Mouse (Mus musculus) gastrocnemius, postnatal 4 days (tissue): ENCODE measurements around the gene Olfr186. TPM values are rescaled to one million over a fixed set of nuclear protein-coding genes. Genes with fewer than 3 reads are reported as not detected.
"Not testable (repeated sequence)": the region's sequence is repeated elsewhere in the genome, so short reads cannot be mapped to it uniquely, and the experiment has no call there.

ENCODE experiments used
- DNase-seq, 2 experiments: peaks; one replicate each; pipeline ENCODE4 v3.0.0; 2021 to 2022; ENCODE audit warnings: low spot score in 2 of 2, mixed read lengths in 2 of 2
- long read RNA-seq, 2 experiments: library from polyadenylated mRNA; stranded (forward); transcript quantifications; one replicate each; pipeline ENCODE4 v2.0.0; 2021
- total RNA-seq, 2 experiments: library from RNA; stranded (reverse); gene quantifications; 2 replicates each; pipeline ENCODE4 v1.2.3; 2021

Olfr186 gene
- not detected for total RNA-seq
- long read RNA-seq, experiment 1 = 0 reads
- long read RNA-seq, experiment 2 = 0 reads

GRCm38 (mm10) chr16:59030191-59030590 is at the start of gene Olfr186:
Gene Olfr186 (minus strand): TSS chr16:59030291.
- no peak for DNase-seq

- no peak for DNase-seq
These were observed 47.8 kb upstream of the Olfr186 start, which contains the start of gene Olfr190 for GRCm38 (mm10) chr16:59077905-59078304. Gene Olfr190 (minus strand): TSS chr16:59078005.

GRCm38 (mm10) chr16:59073520-59073919 is 43.4 kb upstream of the Olfr186 start:
- DNase-seq = no peak

- no peak for DNase-seq
These were observed 41.7 kb upstream of the Olfr186 start for GRCm38 (mm10) chr16:59071755-59072154.

- DNase-seq = not testable (repeated sequence)
These were observed 32.3 kb upstream of the Olfr186 start for GRCm38 (mm10) chr16:59062411-59062810.

GRCm38 (mm10) chr16:59049286-59049685 is 19.2 kb upstream of the Olfr186 start:
- not testable (repeated sequence) for DNase-seq

GRCm38 (mm10) chr16:59048860-59049259 is 18.8 kb upstream of the Olfr186 start:
- no peak for DNase-seq

GRCm38 (mm10) chr16:59047579-59047978 is 17.5 kb upstream of the Olfr186 start:
- DNase-seq = no peak

- no peak for DNase-seq
These were observed 15.7 kb upstream of the Olfr186 start for GRCm38 (mm10) chr16:59045835-59046234.

- no peak for DNase-seq
These were observed 9.6 kb upstream of the Olfr186 start, which contains the start of gene Olfr187 for GRCm38 (mm10) chr16:59039710-59040109. Gene Olfr187 (minus strand): TSS chr16:59039767.

- DNase-seq = no peak
These were observed 16.6 kb downstream of the Olfr186 start for GRCm38 (mm10) chr16:59013357-59014018.

- DNase-seq = no peak
These were observed 22.9 kb downstream of the Olfr186 start for GRCm38 (mm10) chr16:59007146-59007545.

GRCm38 (mm10) chr16:58995057-58995456 is 35.0 kb downstream of the Olfr186 start, which contains the start of gene Olfr183:
Gene Olfr183 (plus strand): TSS chr16:58995357.
- no peak for DNase-seq

Other genes starting within 250 kb of the Olfr186 start
- gene Olfr173, start 230.0 kb downstream of the Olfr186 start, total RNA-seq = not detected
- not detected for gene Olfr175-ps1, start 203.5 kb downstream of the Olfr186 start, total RNA-seq
- not detected for gene Olfr177, start 155.5 kb downstream of the Olfr186 start, total RNA-seq
- gene Olfr178, start 138.2 kb downstream of the Olfr186 start, total RNA-seq = not detected
- not detected for gene Olfr181, start 101.5 kb downstream of the Olfr186 start, total RNA-seq
- gene Olfr180, start 100.9 kb downstream of the Olfr186 start, total RNA-seq = not detected
- gene Olfr183, start 34.9 kb downstream of the Olfr186 start, total RNA-seq = not detected
- not detected for gene Olfr187, start 9.5 kb upstream of the Olfr186 start, total RNA-seq
- not detected for gene Olfr190, start 47.7 kb upstream of the Olfr186 start, total RNA-seq
- not detected for gene Olfr191, start 59.5 kb upstream of the Olfr186 start, total RNA-seq
- gene Olfr193, start 81.6 kb upstream of the Olfr186 start, total RNA-seq = not detected
- gene Olfr194, start 90.8 kb upstream of the Olfr186 start, total RNA-seq = not detected
- not detected for gene Olfr195, start 116.8 kb upstream of the Olfr186 start, total RNA-seq
- not detected for gene Olfr196, start 140.2 kb upstream of the Olfr186 start, total RNA-seq
- gene Olfr198, start 173.2 kb upstream of the Olfr186 start, total RNA-seq = not detected
- not detected for gene Olfr199, start 189.5 kb upstream of the Olfr186 start, total RNA-seq
- not detected for gene Olfr201, start 242.3 kb upstream of the Olfr186 start, total RNA-seq